Mouse (Mus musculus) stomach, postnatal 0 days (tissue): ENCODE measurements around the gene Dlgap3.

Source experiments
- CTCF ChIP-seq: IDR thresholded peaks from 2 replicates; pipeline ENCODE4 v1.5.1; 2016; ENCODE audit warnings: antibody characterized with exemption, low read depth, mild to moderate bottlenecking, moderate library complexity
- EP300 ChIP-seq: optimal IDR thresholded peaks from 2 replicates; pipeline ENCODE3; 2016; ENCODE audit warnings: antibody characterized with exemption

GRCm38 (mm10) chr4:127237271-127237670 lies 68.3 kb downstream of the Dlgap3 start:
- TF ChIP-seq CTCF (no peak), EP300 (no peak)
